Mouse (Mus musculus): ENCODE measurements around the gene Zfp408. TPM values are rescaled to one million over a fixed set of nuclear protein-coding genes. Genes with fewer than 3 reads are reported as not detected.
"Not testable (repeated sequence)": the region's sequence is repeated elsewhere in the genome, so short reads cannot be mapped to it uniquely, and the experiment has no call there.

Gene Zfp408
- polyA plus RNA-seq, 1 experiment = 0.56 TPM

DNA sequence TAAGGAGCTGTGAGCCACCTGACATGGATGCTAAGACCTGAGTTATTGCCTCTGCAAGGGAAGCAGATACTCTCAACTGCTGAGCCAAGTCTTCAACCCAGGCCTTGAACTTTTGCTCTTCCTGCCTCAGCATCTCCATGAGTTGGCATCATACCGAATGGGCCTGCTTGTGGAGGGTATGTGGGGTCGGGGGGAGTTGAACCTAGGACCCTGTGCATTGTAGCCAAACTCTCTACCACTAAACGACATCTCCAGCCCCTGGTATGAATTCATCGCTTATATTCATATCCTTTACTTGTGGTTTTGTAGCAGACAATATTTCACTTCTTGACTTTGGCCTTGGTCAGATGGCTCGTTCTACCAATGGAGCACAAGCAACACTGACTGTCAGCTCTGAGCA is 17.8 kb downstream of the Zfp408 start:
- no peak overlapping the region for H3K4me3 ChIP-seq (replicated peaks)
- TF ChIP-seq GATA1 (IDR thresholded peaks at IDR 0.05; ENCODE audit: low read length) (no peak), TAL1 (IDR thresholded peaks at IDR 0.05; ENCODE audit: low read length) (no peak)

DNA sequence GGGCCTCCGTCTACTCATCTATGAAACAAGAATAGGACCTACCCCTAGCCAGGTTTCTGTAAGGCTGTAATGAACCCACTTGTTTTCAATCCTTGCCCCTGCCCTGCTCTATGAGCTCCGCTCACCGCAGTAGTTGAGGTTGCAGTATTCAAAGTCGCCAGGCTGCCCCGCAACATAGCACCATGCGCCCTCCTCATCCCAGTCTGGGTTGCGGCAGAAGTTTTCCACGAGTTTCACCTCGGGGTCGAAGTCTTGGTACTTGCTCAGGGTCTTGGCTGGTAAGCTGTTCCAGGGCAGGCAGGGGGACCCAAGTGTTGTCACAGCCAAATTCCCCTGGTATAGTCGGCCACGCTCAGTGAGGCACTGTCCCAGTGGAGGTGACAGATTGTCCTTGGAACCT is 19.2 kb downstream of the Zfp408 start:
- TF ChIP-seq GATA1 (IDR thresholded peaks at IDR 0.05; ENCODE audit: low read length) (no peak), TAL1 (IDR thresholded peaks at IDR 0.05; ENCODE audit: low read length) (no peak)
- H3K27me3 ChIP-seq (ENCODE audit: control insufficient read depth) = no peaks in the 10 kb centered on the region
- no peaks in the 10 kb centered on the region for H3K9me3 ChIP-seq (ENCODE audit: control insufficient read depth, low read length)
- peaks cover 22% of the 10 kb centered on the region for H3K36me3 ChIP-seq (ENCODE audit: control insufficient read depth)
- no peak overlapping the region for H3K4me3 ChIP-seq (replicated peaks)
- H3K4me1 ChIP-seq (ENCODE audit: control insufficient read depth) = peaks cover 17% of the 10 kb centered on the region

More for the DNA sequence above, 17.8 kb downstream of the Zfp408 start:
- peaks cover 17% of the 10 kb centered on the region; the same call in 1 of the 2 replicates for H3K36me3 ChIP-seq (ENCODE audit: control insufficient read depth)
- H3K4me1 ChIP-seq (ENCODE audit: control insufficient read depth) = peaks cover 31% of the 10 kb centered on the region
- H3K9me3 ChIP-seq (ENCODE audit: control insufficient read depth, low read length) = no peaks in the 10 kb centered on the region
- H3K27me3 ChIP-seq (ENCODE audit: control insufficient read depth) = no peaks in the 10 kb centered on the region

DNA sequence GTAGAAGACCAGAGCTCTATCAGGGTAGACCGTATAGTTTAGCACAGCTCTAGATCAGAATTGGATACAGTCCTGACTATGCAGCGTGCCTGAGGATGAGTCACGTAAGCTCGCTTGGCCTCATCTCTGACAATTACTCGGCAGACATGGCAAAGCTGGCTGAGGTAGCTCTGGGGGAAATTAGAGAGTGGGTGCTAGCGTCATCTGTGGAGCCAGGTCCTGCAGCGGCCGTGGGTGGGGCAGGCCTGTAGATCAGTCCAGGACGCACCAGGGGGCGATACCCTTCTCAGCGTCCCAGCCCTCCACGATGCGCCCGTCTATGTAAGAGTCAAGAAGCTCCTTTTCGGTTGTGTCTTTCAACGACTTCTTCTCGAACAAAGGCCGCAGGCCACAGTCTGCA is 19.9 kb downstream of the Zfp408 start:
- H3K36me3 ChIP-seq (ENCODE audit: control insufficient read depth) = peaks cover 27% of the 10 kb centered on the region
- no peaks in the 10 kb centered on the region for H3K27me3 ChIP-seq (ENCODE audit: control insufficient read depth)
- H3K9me3 ChIP-seq (ENCODE audit: control insufficient read depth, low read length) = no peaks in the 10 kb centered on the region
- no peak for TF ChIP-seq TAL1 (IDR thresholded peaks at IDR 0.05; ENCODE audit: low read length)
- H3K4me3 ChIP-seq (replicated peaks) = no peak overlapping the region
- peaks cover 10% of the 10 kb centered on the region for H3K4me1 ChIP-seq (ENCODE audit: control insufficient read depth)

DNA sequence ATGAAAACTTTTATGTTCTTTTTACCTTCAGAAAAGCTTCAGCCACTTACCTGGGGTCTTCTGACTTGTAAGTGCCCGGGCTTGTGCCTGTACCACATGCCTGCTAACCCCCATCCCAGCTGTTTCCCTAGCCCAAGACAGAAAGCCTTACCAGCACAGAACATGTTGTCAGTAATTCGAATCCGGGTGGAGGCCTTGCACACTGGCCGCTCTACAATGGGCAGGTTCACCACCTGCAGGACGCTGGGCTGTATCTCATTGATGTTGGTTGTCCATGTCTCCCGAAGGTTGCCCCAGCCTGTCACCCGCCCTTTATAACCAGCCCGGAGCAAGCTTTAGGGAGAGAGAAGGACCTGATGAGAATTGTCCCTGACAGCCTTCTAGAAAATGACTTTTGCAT is 21.4 kb downstream of the Zfp408 start:
- H3K4me3 ChIP-seq (replicated peaks) = no peak overlapping the region
- H3K9me3 ChIP-seq (ENCODE audit: control insufficient read depth, low read length) = no peaks in the 10 kb centered on the region
- H3K4me1 ChIP-seq (ENCODE audit: control insufficient read depth) = peaks cover 3% of the 10 kb centered on the region; the same call in 1 of the 2 replicates
- no peak for TF ChIP-seq TAL1 (IDR thresholded peaks at IDR 0.05; ENCODE audit: low read length)
- TF ChIP-seq GATA1 (IDR thresholded peaks at IDR 0.05; ENCODE audit: low read length) = no peak
- H3K27me3 ChIP-seq (ENCODE audit: control insufficient read depth) = no peaks in the 10 kb centered on the region
- peaks cover 41% of the 10 kb centered on the region for H3K36me3 ChIP-seq (ENCODE audit: control insufficient read depth)

DNA sequence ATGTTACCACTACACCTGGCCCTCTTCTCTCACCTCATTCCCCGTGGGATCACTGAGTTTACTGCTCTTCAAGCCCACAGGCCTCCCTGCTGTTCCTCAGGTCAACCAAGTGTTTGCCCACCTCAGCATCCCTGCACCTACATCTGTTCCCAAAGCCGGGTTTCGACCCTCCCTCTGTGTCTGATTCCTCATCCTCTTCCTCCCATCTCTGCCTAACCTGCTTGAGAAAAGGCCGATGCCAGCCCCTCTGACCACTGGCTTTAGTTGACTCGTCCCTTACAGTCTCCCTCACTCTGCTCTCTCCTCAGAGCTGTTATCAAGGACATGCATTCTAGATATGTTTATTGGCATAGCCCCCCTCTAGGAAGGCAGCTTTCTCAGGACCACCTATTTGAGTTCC is 22.1 kb downstream of the Zfp408 start:
- Histone ChIP-seq H3K36me3 (ENCODE audit: control insufficient read depth) (peaks cover 46% of the 10 kb centered on the region), H3K4me1 (ENCODE audit: control insufficient read depth) (no peaks in the 10 kb centered on the region), H3K27me3 (ENCODE audit: control insufficient read depth) (no peaks in the 10 kb centered on the region), H3K4me3 (replicated peaks) (no peak overlapping the region), H3K9me3 (ENCODE audit: control insufficient read depth, low read length) (no peaks in the 10 kb centered on the region)
- TF ChIP-seq TAL1 (IDR thresholded peaks at IDR 0.05; ENCODE audit: low read length) = no peak
- TF ChIP-seq GATA1 (IDR thresholded peaks at IDR 0.05; ENCODE audit: low read length) = no peak

DNA sequence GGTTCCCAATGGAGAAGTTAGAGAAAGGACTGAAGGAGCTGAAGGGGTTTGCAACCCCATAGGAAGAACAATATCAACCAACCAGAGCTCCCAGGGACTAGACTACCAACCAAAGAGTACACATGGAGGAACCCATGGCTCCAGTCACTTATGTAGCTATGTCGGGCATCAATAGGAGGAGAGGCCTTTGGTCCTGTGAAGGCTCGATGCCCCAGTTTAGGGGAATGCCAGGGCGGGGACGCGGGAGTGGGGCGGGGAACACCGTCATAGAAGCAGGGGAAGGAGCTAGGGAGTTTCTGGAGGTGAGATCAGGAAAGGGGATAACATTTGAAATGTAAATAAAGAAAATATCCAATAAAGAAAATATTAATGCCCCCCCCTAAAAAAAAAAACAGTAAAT is 26.2 kb downstream of the Zfp408 start:
- H3K36me3 ChIP-seq (ENCODE audit: control insufficient read depth) = peaks cover 76% of the 10 kb centered on the region
- not testable (repeated sequence) for H3K27me3 ChIP-seq (ENCODE audit: control insufficient read depth); H3K4me1 ChIP-seq (ENCODE audit: control insufficient read depth); H3K4me3 ChIP-seq (replicated peaks); H3K9me3 ChIP-seq (ENCODE audit: control insufficient read depth, low read length)

DNA sequence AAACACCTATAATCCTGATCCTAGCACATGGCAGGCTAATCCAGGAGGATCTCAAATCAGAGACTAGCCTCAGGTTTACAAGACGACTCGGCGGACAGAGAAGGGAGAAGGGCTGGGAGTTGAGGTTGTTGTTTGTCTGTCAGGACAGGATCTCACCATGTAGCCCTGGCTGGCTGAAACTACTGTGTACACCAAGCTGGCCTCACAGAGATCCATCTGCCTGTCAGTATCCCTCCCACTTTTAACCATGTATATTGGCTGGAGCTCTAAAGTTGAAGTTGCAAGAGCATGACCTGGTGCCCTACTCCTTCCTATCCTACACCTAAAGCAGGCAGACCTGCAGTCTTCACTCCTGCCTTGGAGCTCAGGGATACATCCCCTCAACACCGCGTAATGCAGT is 27.2 kb downstream of the Zfp408 start:
- H3K4me1 ChIP-seq (ENCODE audit: control insufficient read depth) = no peaks in the 10 kb centered on the region
- peaks cover 83% of the 10 kb centered on the region for H3K36me3 ChIP-seq (ENCODE audit: control insufficient read depth)
- H3K9me3 ChIP-seq (ENCODE audit: control insufficient read depth, low read length) = no peaks in the 10 kb centered on the region
- H3K4me3 ChIP-seq (replicated peaks) = no peak overlapping the region
- TF ChIP-seq GATA1 (IDR thresholded peaks at IDR 0.05; ENCODE audit: low read length) (no peak), TAL1 (IDR thresholded peaks at IDR 0.05; ENCODE audit: low read length) (no peak)
- H3K27me3 ChIP-seq (ENCODE audit: control insufficient read depth) = no peaks in the 10 kb centered on the region

DNA sequence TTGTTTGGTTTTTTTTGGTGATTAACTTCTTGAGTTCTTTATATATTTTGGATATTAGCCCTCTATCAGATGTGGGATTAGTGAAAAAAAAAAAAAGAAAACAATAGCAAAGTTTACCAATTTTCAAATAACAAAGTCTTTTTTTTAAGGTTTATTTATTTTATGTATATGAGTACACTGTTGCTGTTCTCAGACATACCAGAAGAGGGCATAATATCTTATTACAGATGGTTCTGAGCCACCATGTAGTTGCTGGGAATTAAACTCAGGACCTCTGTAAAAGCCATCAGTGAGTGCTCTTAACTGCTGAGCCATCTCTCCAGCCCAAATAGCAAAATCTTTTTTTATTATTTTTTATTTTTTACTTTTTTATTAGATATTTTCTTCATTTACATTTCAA is 40.2 kb downstream of the Zfp408 start:
- not testable (repeated sequence) for H3K4me1 ChIP-seq (ENCODE audit: control insufficient read depth); H3K27me3 ChIP-seq (ENCODE audit: control insufficient read depth); H3K4me3 ChIP-seq (replicated peaks); H3K9me3 ChIP-seq (ENCODE audit: control insufficient read depth, low read length)
- peaks cover 78% of the 10 kb centered on the region for H3K36me3 ChIP-seq (ENCODE audit: control insufficient read depth)

DNA sequence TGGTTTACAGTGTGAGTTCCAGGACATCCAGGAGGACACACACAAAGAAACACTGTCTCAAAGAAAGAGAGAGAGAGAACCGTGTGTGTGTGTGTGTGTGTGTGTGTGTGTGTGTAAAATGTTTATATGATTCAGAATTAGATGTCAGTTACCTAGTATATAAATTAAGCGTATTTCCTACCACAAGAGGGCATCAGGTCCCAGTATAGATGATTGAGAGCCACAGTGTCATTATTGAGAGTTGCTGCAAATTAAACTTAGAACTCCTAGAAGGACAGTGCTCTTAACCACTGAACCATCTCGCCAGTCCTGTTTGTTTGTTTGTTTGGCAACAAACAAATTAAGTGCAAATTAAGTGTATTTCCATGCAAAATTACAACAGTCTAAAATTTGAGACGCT is 47.2 kb downstream of the Zfp408 start:
- H3K27me3 ChIP-seq (ENCODE audit: control insufficient read depth) = no peaks in the 10 kb centered on the region
- H3K36me3 ChIP-seq (ENCODE audit: control insufficient read depth) = peaks cover 93% of the 10 kb centered on the region
- no peak overlapping the region for H3K4me3 ChIP-seq (replicated peaks)
- H3K9me3 ChIP-seq (ENCODE audit: control insufficient read depth, low read length) = no peaks in the 10 kb centered on the region
- TF ChIP-seq TAL1 (IDR thresholded peaks at IDR 0.05; ENCODE audit: low read length) (no peak), GATA1 (IDR thresholded peaks at IDR 0.05; ENCODE audit: low read length) (no peak)
- no peaks in the 10 kb centered on the region for H3K4me1 ChIP-seq (ENCODE audit: control insufficient read depth)

DNA sequence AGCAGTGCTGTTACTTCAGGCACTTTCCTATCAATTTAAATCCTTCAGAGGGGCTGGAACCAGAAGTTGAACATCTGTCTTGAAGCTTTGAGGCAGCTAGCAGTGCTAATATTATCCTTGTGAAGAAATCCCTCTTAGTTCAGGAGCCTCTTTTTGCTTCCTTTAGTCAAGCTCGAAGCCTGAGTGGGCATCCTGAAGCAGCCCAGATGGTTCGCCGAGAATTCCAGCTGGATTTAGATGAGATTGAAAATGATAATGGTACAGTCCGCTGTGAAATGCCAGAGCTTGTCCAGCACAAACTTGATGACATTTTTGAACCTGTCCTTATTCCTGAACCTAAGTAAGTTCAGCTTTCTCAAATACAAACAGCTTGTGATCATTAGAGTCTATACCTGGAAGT is 49.1 kb downstream of the Zfp408 start:
- Histone ChIP-seq H3K4me1 (ENCODE audit: control insufficient read depth) (no peaks in the 10 kb centered on the region), H3K27me3 (ENCODE audit: control insufficient read depth) (no peaks in the 10 kb centered on the region), H3K9me3 (ENCODE audit: control insufficient read depth, low read length) (no peaks in the 10 kb centered on the region), H3K4me3 (replicated peaks) (no peak overlapping the region), H3K36me3 (ENCODE audit: control insufficient read depth) (peaks cover 98% of the 10 kb centered on the region)
- TF ChIP-seq TAL1 (IDR thresholded peaks at IDR 0.05; ENCODE audit: low read length) (no peak), GATA1 (IDR thresholded peaks at IDR 0.05; ENCODE audit: low read length) (no peak)

Other genes with a start within 250 kb of the Zfp408 start
- 0.09 and 0.18 TPM in 2 replicates for gene 1110051M20Rik, start 205.1 kb downstream of the Zfp408 start, polyA plus RNA-seq (2012)
- gene Lrp4, start 192.3 kb downstream of the Zfp408 start, polyA plus RNA-seq (2012) = not detected in 2 replicates
- 0.32 and 0.49 TPM in 2 replicates for gene Ckap5, start 123.0 kb downstream of the Zfp408 start, polyA plus RNA-seq (2012)
- gene F2, start 13.4 kb downstream of the Zfp408 start, polyA plus RNA-seq (2012) = 0.05 and 0.09 TPM in 2 replicates
- gene Arhgap1, start 69 bp upstream of the Zfp408 start, polyA plus RNA-seq (2012) = 1.5 and 1.7 TPM in 2 replicates
- 3.5 and 4.3 TPM in 2 replicates for gene Atg13, start 60.8 kb upstream of the Zfp408 start, polyA plus RNA-seq (2012)
- 0.04 and 0.15 TPM in 2 replicates for gene Harbi1, start 61.1 kb upstream of the Zfp408 start, polyA plus RNA-seq (2012)
- 1.8 and 2.0 TPM in 2 replicates for gene Ambra1, start 80.3 kb upstream of the Zfp408 start, polyA plus RNA-seq (2012)